Mouse (Mus musculus): ENCODE data around the gene Exoc8. TPM values are rescaled to one million over a fixed set of nuclear protein-coding genes. Genes with fewer than 3 reads are reported as not detected.

The Exoc8 gene
- polyA plus RNA-seq (2012; rRNA removed): 15.1 and 15.3 TPM in 2 replicates

DNA sequence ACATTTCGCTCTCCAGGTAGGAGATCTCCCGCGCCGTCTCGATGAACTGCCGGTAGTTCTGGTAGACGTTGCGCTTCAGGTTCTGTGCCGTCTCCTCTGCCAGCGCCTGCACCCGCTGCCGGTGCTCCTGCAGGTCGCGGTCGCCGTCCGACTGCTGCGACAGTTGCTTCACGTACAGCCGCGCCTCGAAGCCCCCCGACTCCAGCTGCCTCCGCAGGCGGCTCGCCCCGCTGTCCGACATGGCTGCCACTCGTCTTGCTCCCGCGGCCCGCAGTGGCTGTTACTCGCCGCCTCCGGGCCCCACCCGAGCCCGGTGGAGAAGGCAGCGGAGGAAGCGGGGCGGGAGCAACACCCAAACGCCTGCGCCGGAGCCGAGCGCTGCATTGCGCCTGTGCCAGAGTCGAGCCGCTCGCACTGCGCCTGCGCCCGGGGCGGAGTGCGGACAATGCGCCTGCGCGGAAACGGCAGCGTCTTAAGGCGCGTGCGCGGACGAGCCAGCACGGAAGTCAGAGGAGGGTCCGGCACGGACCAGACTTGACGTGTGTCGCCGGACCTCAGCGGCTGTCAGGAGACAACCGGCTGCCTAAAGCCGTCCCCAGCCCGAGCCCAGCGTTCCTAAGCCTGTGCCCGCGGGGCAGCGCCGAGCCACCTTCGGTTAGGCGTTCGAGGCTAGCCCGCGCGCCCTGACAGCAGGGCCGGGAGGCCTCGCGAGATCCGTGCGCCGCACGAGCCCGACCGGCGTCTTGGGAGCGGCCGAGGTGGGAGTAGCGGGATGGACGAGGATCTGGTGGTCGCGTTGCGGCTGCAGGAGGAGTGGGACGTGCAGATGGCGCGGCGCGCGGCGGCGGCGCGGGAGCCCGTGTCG is at the start of gene Exoc8, which contains the start of gene Sprtn:
Gene Exoc8, minus strand, starts transcription at position 320 of the 865 bp plus-strand sequence.
Gene Sprtn, plus strand, starts transcription at position 501 of the 865 bp plus-strand sequence.

DNA sequence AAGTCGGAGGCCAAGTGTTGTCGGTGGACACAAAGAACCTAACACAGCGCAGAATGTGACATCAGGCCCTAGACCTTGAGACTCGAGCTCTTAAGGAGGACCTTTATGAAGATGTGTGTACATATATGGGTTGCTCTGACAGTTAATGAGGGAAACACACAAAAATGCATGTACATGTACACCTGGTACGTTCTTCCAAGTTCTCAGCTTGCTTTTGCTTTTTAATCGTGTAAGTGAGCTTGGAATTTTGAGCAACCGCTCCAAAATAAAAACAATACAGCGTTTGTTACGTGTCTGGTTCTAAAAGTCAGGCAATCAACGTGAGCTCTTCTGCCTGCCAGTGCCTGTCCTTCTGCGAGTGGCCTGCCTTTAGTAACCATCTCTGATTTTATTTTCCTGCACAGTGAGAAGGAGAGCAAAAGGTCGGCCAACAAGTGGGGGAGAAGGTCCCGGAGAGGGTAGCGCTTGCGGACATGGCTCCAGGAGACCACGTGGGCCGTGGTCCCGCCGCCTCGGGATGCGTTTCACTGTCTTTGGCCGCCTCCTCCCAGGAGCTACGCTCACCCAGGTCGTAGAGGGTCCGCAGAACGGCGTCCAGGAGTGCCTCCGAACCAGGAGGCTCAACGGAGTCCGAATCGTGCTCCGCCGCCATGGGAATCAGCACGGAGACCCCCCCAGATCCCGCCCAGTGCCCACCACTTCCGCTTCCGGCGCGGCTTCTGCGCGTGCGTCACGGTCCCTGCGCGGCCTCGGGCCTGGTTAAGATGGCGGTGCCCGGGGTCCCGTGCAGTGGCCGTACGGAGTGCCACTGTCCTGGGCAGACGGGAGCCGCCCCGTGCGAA is 35.0 kb downstream of the Exoc8 start, which contains the start of the genes Gnpat and 2810004N23Rik:
Gene Gnpat, plus strand, starts transcription at position 713 of the 842 bp plus-strand sequence.
Gene 2810004N23Rik, minus strand, starts transcription at position 800 of the 842 bp plus-strand sequence.

Other genes with a start within 250 kb of the Exoc8 start
- gene 2310022B05Rik, start 234.3 kb downstream of the Exoc8 start, polyA plus RNA-seq (2012; rRNA removed): 73.5 and 80.2 TPM in 2 replicates
- 60.5 and 63.7 TPM in 2 replicates for gene Ttc13, start 175.7 kb downstream of the Exoc8 start, polyA plus RNA-seq (2012; rRNA removed)
- gene Arv1, start 175.6 kb downstream of the Exoc8 start, polyA plus RNA-seq (2012; rRNA removed): 37.7 and 42.4 TPM in 2 replicates
- gene Fam89a, start 145.9 kb downstream of the Exoc8 start, polyA plus RNA-seq (2012; rRNA removed): 0.49 and 0.72 TPM in 2 replicates
- gene Trim67, start 104.6 kb downstream of the Exoc8 start, polyA plus RNA-seq (2012; rRNA removed): 67.8 and 91.8 TPM in 2 replicates
- 78.5 and 83.7 TPM in 2 replicates for gene Gnpat, start 34.7 kb downstream of the Exoc8 start, polyA plus RNA-seq (2012; rRNA removed)
- gene 2810004N23Rik, start 34.6 kb downstream of the Exoc8 start, polyA plus RNA-seq (2012; rRNA removed): 19.9 and 20.9 TPM in 2 replicates
- gene Sprtn, start 181 bp upstream of the Exoc8 start, polyA plus RNA-seq (2012; rRNA removed): 18.0 and 19.5 TPM in 2 replicates
- gene Egln1, start 51.6 kb upstream of the Exoc8 start, polyA plus RNA-seq (2012; rRNA removed): 56.6 and 56.8 TPM in 2 replicates
- 154 and 181 TPM in 2 replicates for gene Tsnax, start 115.3 kb upstream of the Exoc8 start, polyA plus RNA-seq (2012; rRNA removed)
- 1.8 and 1.9 TPM in 2 replicates for gene Disc1, start 156.5 kb upstream of the Exoc8 start, polyA plus RNA-seq (2012; rRNA removed)